Mouse (Mus musculus) ES-E14 (cell line): Measurements from ENCODE around the gene Alkbh1.

Source experiments
- CHD2 ChIP-seq: IDR thresholded peaks from 2 replicates; pipeline ENCODE4 v1.6.1; 2014; ENCODE audit warnings: mild to moderate bottlenecking, low read depth, low read length, inconsistent platforms
- HCFC1 ChIP-seq: IDR thresholded peaks from 2 replicates; pipeline ENCODE4 v1.6.1; 2012; ENCODE audit warnings: low read length, inconsistent platforms, borderline replicate concordance; ENCODE audit not compliant: insufficient read depth
- MAFK ChIP-seq: IDR thresholded peaks from 2 replicates; pipeline ENCODE4 v1.6.1; 2014; ENCODE audit warnings: mild to moderate bottlenecking, low read depth, low read length, inconsistent platforms; ENCODE audit not compliant: insufficient read depth

GRCm38 (mm10) chr12:87389231-87389630 lies 54.6 kb downstream of the Alkbh1 start:
- TF ChIP-seq CHD2 (no peak), MAFK (no peak), HCFC1 (no peak)
